Mouse (Mus musculus) heart, postnatal 0 days (tissue): ENCODE data around the gene Ndufv3. TPM values are rescaled to one million over a fixed set of nuclear protein-coding genes. Genes with fewer than 3 reads are reported as not detected.

Experiments
- ATAC-seq: fragments of 200-750 bp; cut with Nextera tagmentation; 2 replicates; pipeline ENCODE4 v1.8.0; 2017; ENCODE audit warnings: low read depth, moderate number of reproducible peaks, moderate library complexity; ENCODE audit not compliant: insufficient read depth
- DNase-seq: peaks from one replicate; pipeline ENCODE4 v3.0.0-alpha.2; 2016; ENCODE audit warnings: low spot score
- H3K27ac ChIP-seq: fragments of 300-500 bp; sonication (generic); 2 replicates; pipeline ENCODE4 v1.5.1; 2014; ENCODE audit warnings: low read depth, mild to moderate bottlenecking
- H3K27me3 ChIP-seq: fragments of 300-500 bp; sonication (generic); 2 replicates; pipeline ENCODE4 v1.6.1; 2014; ENCODE audit warnings: low read length, mixed read lengths; ENCODE audit not compliant: control insufficient read depth, insufficient read depth
- H3K36me3 ChIP-seq: fragments of 300-500 bp; sonication (generic); replicated peaks from 2 replicates; pipeline ENCODE4 v1.6.1; 2014; ENCODE audit warnings: low read length, mixed read lengths; ENCODE audit not compliant: control insufficient read depth, insufficient read depth
- H3K4me1 ChIP-seq: fragments of 300-500 bp; sonication (generic); 2 replicates; pipeline ENCODE4 v1.6.1; 2014; ENCODE audit warnings: antibody characterized with exemption; ENCODE audit not compliant: control insufficient read depth, insufficient read depth
- H3K4me2 ChIP-seq: fragments of 300-500 bp; sonication (generic); 2 replicates; pipeline ENCODE4 v1.6.1; 2014; ENCODE audit warnings: low read depth, mild to moderate bottlenecking, low read length, moderate library complexity
- H3K4me3 ChIP-seq: fragments of 300-500 bp; sonication (generic); 2 replicates; pipeline ENCODE4 v1.5.1; 2014; ENCODE audit warnings: low read depth, low read length
- H3K9ac ChIP-seq: fragments of 300-500 bp; sonication (generic); replicated peaks from 2 replicates; pipeline ENCODE4 v1.6.1; 2014; ENCODE audit warnings: low read depth, low read length, mixed read lengths
- H3K9me3 ChIP-seq: fragments of 300-500 bp; sonication (generic); replicated peaks from 2 replicates; pipeline ENCODE4 v1.6.1; 2016; ENCODE audit warnings: low read length; ENCODE audit not compliant: control insufficient read depth
- CTCF ChIP-seq: IDR thresholded peaks from 2 replicates; pipeline ENCODE4 v1.5.1; 2016; ENCODE audit warnings: antibody characterized with exemption, control low read depth, low read depth
- EP300 ChIP-seq: IDR thresholded peaks from 2 replicates; pipeline ENCODE4 v1.6.1; 2016; ENCODE audit warnings: antibody characterized with exemption, low read depth
- WGBS: fragments of 180-500 bp; shearing (Covaris S2); extraction: QIAGEN DNeasy Blood & Tissue Kit; methylation state at CpG from one replicate; pipeline ENCODE4 v1.1.7; 2014; 5-methylcytosine and 5-hydroxymethylcytosine counted together
- polyA plus RNA-seq: library from polyadenylated mRNA; unstranded; fragments of >200 nt; fragmentation: Nextera tagmentation; extraction: Ambion mirVana; gene quantifications from 2 replicates; pipeline ENCODE4 v1.2.1, GENCODE M21; 2015
- total RNA-seq: library from RNA; depleted of rRNA; stranded (reverse); fragments of >200 nt; gene quantifications from 2 replicates; pipeline ENCODE4 v1.2.3, GENCODE M21; 2014; ENCODE audit warnings: low replicate concordance

The Ndufv3 gene
- total and polyA plus RNA-seq, 2 experiments from 2014 or later, result 689 to 1,214 TPM

- TF ChIP-seq EP300 (no peak), CTCF (no peak)
- DNase-seq (no peak), ATAC-seq (peak; percentile 33)
- peaks cover 17% of the 10 kb centered on the region for H3K36me3 ChIP-seq
- H3K4me2 ChIP-seq, result peak overlapping the region; percentile 73
- H3K9ac ChIP-seq, result no peak overlapping the region
- no peaks in the 10 kb centered on the region for H3K9me3 ChIP-seq
- 1% methylated on average over 7 of the region's 7 CpGs for WGBS
- peak overlapping the region; percentile 80 for H3K4me3 ChIP-seq
- peak overlapping the region; percentile 69 for H3K27ac ChIP-seq
- peaks cover 18% of the 10 kb centered on the region for H3K4me1 ChIP-seq
- H3K27me3 ChIP-seq, result no peaks in the 10 kb centered on the region
Observed at GRCm38 (mm10) chr17:31519344-31519945, 470 bp upstream of the Ndufv3 start.

- DNase-seq (peak; percentile 40), ATAC-seq (no peak)
- H3K4me2 ChIP-seq, result peak overlapping the region; percentile 73
- H3K4me3 ChIP-seq, result peak overlapping the region; percentile 80
- H3K27ac ChIP-seq, result peak overlapping the region; percentile 89
- TF ChIP-seq EP300 (0 out of 2 replicates have a peak, but pooled peaks have one; percentile 8), CTCF (no peak)
- no peaks in the 10 kb centered on the region for H3K27me3 ChIP-seq
- peaks cover 18% of the 10 kb centered on the region for H3K4me1 ChIP-seq
- no peaks in the 10 kb centered on the region for H3K9me3 ChIP-seq
- peaks cover 31% of the 10 kb centered on the region for H3K36me3 ChIP-seq
- H3K9ac ChIP-seq, result peak overlapping the region; percentile 72
- 16% methylated on average over 3 of the region's 3 CpGs for WGBS
Observed at GRCm38 (mm10) chr17:31520895-31521294, 980 bp downstream of the Ndufv3 start.

GRCm38 (mm10) chr17:31521948-31522347, 2.0 kb downstream of the Ndufv3 start:
- H3K27me3 ChIP-seq, result no peaks in the 10 kb centered on the region
- 83% methylated on average over 6 of the region's 6 CpGs for whole genome bisulfite sequencing
- no peak for ATAC-seq
- H3K9ac ChIP-seq, result no peak overlapping the region
- no peak overlapping the region for H3K4me3 ChIP-seq
- TF ChIP-seq CTCF, result no peak
- no peak for TF ChIP-seq EP300
- DNase-seq, result no peak
- no peaks in the 10 kb centered on the region for H3K9me3 ChIP-seq
- 0 out of 2 replicates have a peak overlapping the region, but pooled peaks have one; percentile 4 for H3K27ac ChIP-seq
- no peak overlapping the region for H3K4me2 ChIP-seq
- H3K4me1 ChIP-seq, result peaks cover 18% of the 10 kb centered on the region
- peaks cover 38% of the 10 kb centered on the region for H3K36me3 ChIP-seq

DNA sequence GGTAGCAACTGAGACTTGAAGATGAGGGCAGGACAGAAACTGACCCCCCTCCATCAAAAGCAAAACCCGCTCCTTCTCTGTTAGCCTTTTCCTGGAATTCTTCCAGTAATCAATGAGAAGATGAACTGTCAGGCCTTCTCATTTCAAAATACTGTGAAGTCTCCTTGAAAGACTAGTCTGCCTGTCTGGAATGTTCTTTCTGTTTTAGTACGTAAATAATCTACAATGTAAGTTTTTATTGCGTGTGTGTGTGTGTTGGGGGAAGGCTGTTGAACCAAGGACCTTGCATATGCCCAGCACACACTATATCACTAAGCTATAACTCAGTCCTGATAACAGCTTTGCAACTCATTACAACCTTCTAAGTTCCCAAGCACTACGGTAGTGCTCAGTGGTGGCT, 5.2 kb downstream of the Ndufv3 start:
- Histone ChIP-seq H3K4me2 (no peak overlapping the region), H3K27ac (no peak overlapping the region), H3K27me3 (no peaks in the 10 kb centered on the region), H3K36me3 (peaks cover 66% of the 10 kb centered on the region), H3K4me1 (peaks cover 15% of the 10 kb centered on the region), H3K4me3 (no peak overlapping the region), H3K9me3 (no peaks in the 10 kb centered on the region), H3K9ac (no peak overlapping the region)
- DNase-seq (no peak), ATAC-seq (no peak)
- TF ChIP-seq EP300, result no peak
- TF ChIP-seq CTCF, result no peak
- WGBS, result 89% methylated on average over 4 of the region's 4 CpGs

DNA sequence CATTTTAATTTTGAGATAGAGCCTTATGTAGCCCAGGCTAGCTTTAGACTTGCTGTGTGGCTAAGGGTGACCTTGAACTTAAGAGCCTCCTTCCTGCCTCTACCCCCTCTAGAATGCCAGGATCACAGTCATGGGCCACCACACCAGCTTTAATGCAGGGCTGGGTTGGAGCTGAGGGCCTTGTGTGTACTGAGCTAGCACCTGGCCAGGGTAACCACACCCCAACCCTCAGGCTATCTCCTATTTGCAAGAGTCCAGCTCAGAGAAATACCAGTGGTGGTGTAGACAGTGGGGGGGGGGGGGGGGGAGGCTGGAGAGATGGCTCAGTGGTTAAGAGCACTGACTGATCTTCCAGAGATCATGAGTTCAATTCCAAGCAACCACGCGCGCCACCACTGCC, 5.9 kb downstream of the Ndufv3 start:
- H3K4me1 ChIP-seq, result peaks cover 13% of the 10 kb centered on the region
- ATAC-seq (no peak), DNase-seq (no peak)
- no peak overlapping the region for H3K27ac ChIP-seq
- peaks cover 73% of the 10 kb centered on the region for H3K36me3 ChIP-seq
- H3K9me3 ChIP-seq, result no peaks in the 10 kb centered on the region
- no peak overlapping the region for H3K4me3 ChIP-seq
- H3K9ac ChIP-seq, result no peak overlapping the region
- WGBS, result 100% methylated on average over 3 of the region's 3 CpGs
- no peak overlapping the region for H3K4me2 ChIP-seq
- TF ChIP-seq EP300, result no peak
- no peak for TF ChIP-seq CTCF
- H3K27me3 ChIP-seq, result no peaks in the 10 kb centered on the region

- no peaks in the 10 kb centered on the region for H3K9me3 ChIP-seq
- H3K27ac ChIP-seq, result no peak overlapping the region
- no peak overlapping the region for H3K4me2 ChIP-seq
- DNase-seq (no peak), ATAC-seq (peak; percentile 51; the same call in 1 of the 2 replicates)
- H3K4me1 ChIP-seq, result no peaks in the 10 kb centered on the region
- no peak for TF ChIP-seq EP300
- peak; percentile 40 for TF ChIP-seq CTCF
- 45% methylated on average over 15 of the region's 15 CpGs for WGBS
- no peak overlapping the region for H3K9ac ChIP-seq
- no peaks in the 10 kb centered on the region for H3K27me3 ChIP-seq
- peaks cover 72% of the 10 kb centered on the region for H3K36me3 ChIP-seq
- no peak overlapping the region for H3K4me3 ChIP-seq
Observed at GRCm38 (mm10) chr17:31529314-31529713, 9.4 kb downstream of the Ndufv3 start.
